Mouse (Mus musculus) layer of hippocampus, adult 2 months (tissue): ENCODE measurements around the gene Ptprd. TPM values are rescaled to one million over a fixed set of nuclear protein-coding genes. Genes with fewer than 3 reads are reported as not detected.

Source experiments
- DNase-seq, 2 experiments: peaks; one replicate each; pipeline ENCODE4 v3.0.0; 2022; ENCODE audit warnings: low spot score in 2 of 2
- H3K27ac ChIP-seq: fragments of 200-600 bp; 2 replicates; pipeline ENCODE4 v1.8.1; 2022
- H3K4me3 ChIP-seq: fragments of 200-600 bp; 2 replicates; pipeline ENCODE4 v1.8.1; 2022; ENCODE audit warnings: mild to moderate bottlenecking
- CTCF ChIP-seq: fragments of 200-600 bp; conservative IDR thresholded peaks from 2 replicates; pipeline ENCODE4 v1.8.1; 2022; ENCODE audit warnings: antibody characterized with exemption, mild to moderate bottlenecking, moderate library complexity
- total RNA-seq, 2 experiments: library from RNA; stranded (reverse); gene quantifications; 2 replicates each; pipeline ENCODE4 v1.2.3; 2021

The Ptprd gene
- total RNA-seq, 2 experiments from 2014 or later: 153 to 172 TPM

DNA sequence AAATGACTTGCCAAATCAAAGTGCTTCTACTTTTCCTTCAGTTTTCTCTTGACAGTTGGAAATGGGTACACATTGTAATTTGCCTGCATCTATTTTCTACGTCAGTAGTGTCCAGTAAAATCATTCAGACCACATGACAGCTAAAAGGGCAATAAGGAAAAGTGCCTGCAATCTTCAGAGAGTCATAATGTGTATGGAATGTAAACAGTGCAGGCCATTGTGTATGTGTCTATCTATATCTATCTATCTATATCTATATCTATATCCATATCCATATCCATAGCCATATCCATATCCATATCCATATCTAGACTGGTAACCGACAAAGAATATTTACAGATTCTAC is 1786.6 kb downstream of the Ptprd start:
- DNase-seq: no peak
- TF ChIP-seq CTCF: no peak

DNA sequence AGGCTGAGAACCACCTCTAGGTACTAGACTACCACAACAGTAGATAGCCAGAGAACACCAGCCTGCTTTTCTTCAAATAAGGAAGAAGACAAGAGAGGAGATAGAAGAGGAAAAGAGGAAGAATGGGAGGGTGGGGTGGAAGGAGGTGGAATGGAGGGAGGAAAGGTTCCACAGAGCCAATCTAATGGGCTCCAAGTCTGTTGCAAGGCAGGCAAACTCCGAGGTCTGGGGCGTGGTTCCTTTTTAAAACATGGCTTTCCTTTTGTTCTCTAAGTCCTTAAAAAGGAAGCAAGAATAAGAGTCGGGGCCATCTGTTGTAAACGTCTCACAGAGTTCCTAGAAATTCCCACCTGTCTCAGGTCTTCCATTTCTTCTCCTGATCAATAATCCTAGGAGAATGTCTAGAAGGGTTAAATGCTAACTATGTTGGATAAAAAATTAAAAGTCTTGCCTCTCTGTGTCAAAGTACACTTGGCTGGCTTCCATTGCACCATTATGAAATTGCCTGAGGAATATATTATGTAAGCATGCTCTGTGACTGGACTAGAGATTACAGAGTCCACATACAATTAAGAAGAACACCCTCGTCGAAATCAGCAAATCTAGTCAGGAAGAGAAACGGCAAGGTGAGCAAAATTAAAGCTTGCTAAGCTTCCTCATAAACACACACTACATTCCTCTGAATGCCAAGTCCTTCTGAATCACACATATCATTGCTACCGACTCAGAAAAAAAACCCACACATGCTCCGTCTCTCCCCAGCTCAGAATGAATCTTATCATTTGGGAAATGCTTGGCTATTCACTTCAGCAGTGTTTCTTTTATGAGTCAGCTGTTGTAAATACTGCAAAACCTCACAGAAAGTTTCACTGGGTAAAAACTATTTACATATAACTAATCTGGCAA is 1787.2 kb downstream of the Ptprd start:
- no peak for TF ChIP-seq CTCF
- H3K27ac ChIP-seq: peak overlapping the region; percentile 19; the same call in 1 of the 2 replicates
- no peak overlapping the region for H3K4me3 ChIP-seq
- DNase-seq: peak in 1 of 2 experiments; percentile 47

More for the DNA sequence above, 1786.6 kb downstream of the Ptprd start:
- Histone ChIP-seq H3K27ac (no peak overlapping the region), H3K4me3 (no peak overlapping the region)

GRCm38 (mm10) chr4:76422113-76422512 is 1789.6 kb downstream of the Ptprd start:
- no peak for TF ChIP-seq CTCF
- no peak for DNase-seq
- Histone ChIP-seq H3K27ac (no peak overlapping the region), H3K4me3 (no peak overlapping the region)

GRCm38 (mm10) chr4:76419641-76420040 is 1792.1 kb downstream of the Ptprd start:
- H3K27ac ChIP-seq: no peak overlapping the region
- DNase-seq: no peak
- no peak overlapping the region for H3K4me3 ChIP-seq
- no peak for TF ChIP-seq CTCF

- TF ChIP-seq CTCF: no peak
- Histone ChIP-seq H3K4me3 (no peak overlapping the region), H3K27ac (no peak overlapping the region)
- DNase-seq: no peak
These were observed 1794.1 kb downstream of the Ptprd start for GRCm38 (mm10) chr4:76417676-76418075.

DNA sequence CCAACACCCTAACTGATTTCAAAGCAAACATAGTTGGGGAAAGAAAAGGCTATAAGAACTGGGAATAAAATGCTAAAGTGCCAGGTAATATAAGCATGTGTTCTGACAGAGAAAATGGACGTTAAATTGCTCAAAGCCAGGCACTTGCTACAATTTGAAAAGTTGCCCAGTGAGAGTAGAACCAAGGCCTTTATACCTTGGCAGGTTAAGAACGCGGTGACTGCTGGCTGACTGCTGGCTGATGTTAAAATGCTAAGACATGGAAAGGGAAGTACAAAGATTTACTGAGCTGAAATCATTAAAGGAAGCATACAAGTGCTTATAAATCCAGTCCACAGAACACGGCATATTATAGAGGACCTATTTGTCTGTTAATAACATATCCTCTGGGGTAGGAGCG is 1796.1 kb downstream of the Ptprd start:
- TF ChIP-seq CTCF: no peak
- no peak for DNase-seq
- H3K27ac ChIP-seq: no peak overlapping the region
- H3K4me3 ChIP-seq: no peak overlapping the region

GRCm38 (mm10) chr4:76414591-76414990 is 1797.2 kb downstream of the Ptprd start:
- H3K27ac ChIP-seq: no peak overlapping the region
- H3K4me3 ChIP-seq: no peak overlapping the region
- DNase-seq: no peak
- TF ChIP-seq CTCF: no peak

GRCm38 (mm10) chr4:76410053-76410452 is 1801.7 kb downstream of the Ptprd start:
- Histone ChIP-seq H3K4me3 (no peak overlapping the region), H3K27ac (no peak overlapping the region)
- DNase-seq: no peak
- TF ChIP-seq CTCF: no peak

- TF ChIP-seq CTCF: no peak
These were observed 1802.6 kb downstream of the Ptprd start for GRCm38 (mm10) chr4:76409159-76409558.

GRCm38 (mm10) chr4:76405862-76406454 is 1805.8 kb downstream of the Ptprd start:
- H3K27ac ChIP-seq: no peak overlapping the region
- DNase-seq: no peak
- no peak overlapping the region for H3K4me3 ChIP-seq
- no peak for TF ChIP-seq CTCF

More at GRCm38 (mm10) chr4:76409159-76409558, 1802.6 kb downstream of the Ptprd start:
- no peak for DNase-seq
- no peak overlapping the region for H3K27ac ChIP-seq
- H3K4me3 ChIP-seq: no peak overlapping the region

DNA sequence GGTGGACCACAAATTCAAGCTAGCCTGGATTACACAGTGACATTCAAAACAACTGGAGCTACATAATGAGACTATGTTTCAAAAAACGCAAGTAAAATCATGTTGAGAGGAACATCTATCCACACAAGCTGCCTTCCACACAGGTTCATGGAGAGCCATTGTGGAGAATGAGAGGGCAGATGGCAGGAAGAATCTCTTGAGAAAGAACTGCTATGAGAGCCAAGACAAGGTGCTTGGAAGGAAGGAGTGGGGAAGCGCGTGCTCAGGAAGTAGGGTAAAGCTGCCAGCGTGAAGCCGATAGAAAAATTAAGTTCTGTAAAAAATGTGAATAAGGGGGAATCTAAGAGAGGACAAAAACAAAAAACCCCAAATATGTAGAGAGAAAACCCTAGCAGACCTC is 1808.5 kb downstream of the Ptprd start:
- Histone ChIP-seq H3K4me3 (no peak overlapping the region), H3K27ac (no peak overlapping the region)
- no peak for DNase-seq
- TF ChIP-seq CTCF: no peak

DNA sequence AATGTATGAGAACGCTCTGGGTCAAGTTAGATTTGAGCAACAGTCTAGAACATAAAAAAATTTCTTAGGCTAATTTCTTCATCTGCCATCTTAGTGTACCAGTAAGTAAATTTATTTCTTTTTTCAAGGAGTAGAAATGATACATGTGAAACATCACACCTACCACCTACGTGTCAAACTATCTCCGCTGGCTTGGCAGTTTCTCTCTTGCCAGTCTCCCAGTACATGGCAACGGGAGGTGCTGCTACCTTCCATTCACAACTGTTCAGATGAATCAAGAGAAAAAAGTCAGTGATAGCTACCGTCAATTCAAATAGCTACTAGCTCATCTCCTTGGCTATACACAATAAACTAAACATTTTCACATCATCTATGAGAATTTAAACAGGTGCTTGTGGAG is 1823.9 kb downstream of the Ptprd start:
- Histone ChIP-seq H3K4me3 (no peak overlapping the region), H3K27ac (no peak overlapping the region)
- no peak for DNase-seq
- no peak for TF ChIP-seq CTCF

DNA sequence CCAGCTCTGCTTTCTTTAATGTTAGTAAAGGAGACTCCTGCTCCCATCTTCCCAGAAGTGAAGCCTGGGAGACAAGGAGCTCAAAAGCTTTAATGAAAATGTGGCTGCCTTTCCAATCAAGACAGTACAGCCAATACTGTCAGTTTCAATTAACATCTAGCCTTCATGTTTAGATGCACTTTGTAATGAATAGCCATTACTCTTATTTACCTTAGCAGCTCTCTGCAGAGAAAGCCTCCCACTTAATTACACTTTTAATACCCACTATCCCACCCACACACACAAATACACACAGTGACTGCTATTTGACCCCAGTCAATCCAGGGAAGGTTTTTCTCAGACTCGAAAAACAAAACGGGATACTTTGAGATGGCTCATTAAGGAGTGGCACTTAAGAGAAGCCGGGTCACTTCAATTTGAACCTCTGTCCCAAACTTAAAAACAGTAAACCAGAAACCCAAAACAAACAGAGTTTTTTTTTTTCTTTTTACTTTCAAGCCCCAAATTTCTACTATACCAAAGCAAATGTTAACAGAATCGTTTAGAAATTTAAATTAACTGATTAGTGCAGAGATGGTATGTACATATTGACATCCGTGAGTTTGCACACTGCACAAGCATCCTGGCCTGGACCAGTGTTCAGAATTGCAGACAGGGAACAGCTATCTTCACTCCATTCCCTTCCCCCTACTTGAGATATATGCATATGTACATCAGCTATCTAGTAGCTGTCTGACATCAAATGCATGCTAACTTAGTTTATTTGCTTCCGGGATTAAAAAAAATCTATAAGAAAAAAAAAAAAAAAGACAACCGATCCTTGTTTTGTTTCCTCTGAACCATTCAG is 1824.6 kb downstream of the Ptprd start:
- no peak overlapping the region for H3K27ac ChIP-seq
- H3K4me3 ChIP-seq: no peak overlapping the region
- no peak for TF ChIP-seq CTCF
- no peak for DNase-seq
